15 mouse cellular contexts compared by ENCODE assay signal in the genomic region with DNA sequence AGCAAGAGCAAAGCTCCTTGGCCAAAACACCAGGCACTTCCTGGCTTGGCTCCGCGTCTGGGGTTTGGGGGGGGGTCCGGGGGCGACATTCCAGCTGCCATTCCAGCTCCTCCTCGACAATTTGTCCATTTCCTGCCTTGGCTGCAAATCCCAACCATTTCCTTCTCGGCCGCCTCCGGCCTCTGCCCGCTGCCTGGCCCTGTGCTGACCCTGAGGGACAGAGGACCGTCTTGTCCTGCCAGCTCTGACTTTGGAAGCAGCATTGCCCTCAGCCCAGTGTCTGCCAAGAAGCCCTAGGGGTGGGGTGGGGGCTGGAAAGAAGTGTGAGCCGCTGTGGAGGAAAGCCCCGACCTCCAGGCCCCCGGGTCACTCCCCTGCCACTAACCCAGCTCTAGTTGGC. TPM values are rescaled to one million over a fixed set of nuclear protein-coding genes. Genes with fewer than 3 reads are reported as not detected.
DNase-seq lines count a peak whose midpoint lies in the region; ATAC-seq and TF ChIP-seq lines count a peak whose summit lies in the region.
"Had no signal": no experiment of that assay in that cellular context is flagged by ENCODE, and none has a peak within 500 bp of the region (broad histone marks: within the 10 kb centered on the region; RNA-seq: fewer than 3 reads in every experiment).

No protein-coding gene starts in this region.

- no peak overlapping the region for H3K4me2 ChIP-seq in lung, embryonic 14.5 days
- H3K4me2 ChIP-seq in stomach, postnatal 0 days (replicated peaks; ENCODE audit: low read depth): no peak overlapping the region
- H3K4me2 ChIP-seq: intestine, embryonic 15.5 days; limb, embryonic 15.5 days had no signal

- peaks cover 47% of the 10 kb centered on the region for H3K4me1 ChIP-seq in embryonic facial prominence, embryonic 10.5 days
- H3K4me1 ChIP-seq in lung, embryonic 14.5 days (ENCODE audit: insufficient read depth): peaks cover 32% of the 10 kb centered on the region
- peaks cover 11% of the 10 kb centered on the region for H3K4me1 ChIP-seq in stomach, postnatal 0 days (replicated peaks; ENCODE audit: control insufficient read depth, insufficient read depth)

- H3K9ac ChIP-seq in lung, embryonic 14.5 days: no peak overlapping the region
- H3K9ac ChIP-seq in stomach, postnatal 0 days (ENCODE audit: low read length): no peak overlapping the region
- H3K9ac ChIP-seq: intestine, embryonic 15.5 days; limb, embryonic 15.5 days had no signal

- H3K4me3 ChIP-seq in embryonic facial prominence, embryonic 10.5 days: 0 out of 2 replicates have a peak overlapping the region, but pooled peaks have one; percentile 5
- H3K4me3 ChIP-seq in lung, embryonic 14.5 days (ENCODE audit: low read depth, low read length): no peak overlapping the region
- no peak overlapping the region for H3K4me3 ChIP-seq in stomach, postnatal 0 days (ENCODE audit: low read depth, low read length)
- H3K4me3 ChIP-seq: intestine, embryonic 15.5 days; limb, embryonic 15.5 days; megakaryocyte, embryonic 14.5 days; myocyte had no signal

- TF ChIP-seq EP300 in stomach, postnatal 0 days (optimal IDR thresholded peaks at IDR 0.05): no peak

- no peak for ATAC-seq in lung, embryonic 14.5 days (ENCODE audit: insufficient read depth)
- no peak for ATAC-seq in stomach, postnatal 0 days (ENCODE audit: low FRiP score, low TSS enrichment)
- ATAC-seq: forebrain, embryonic 14.5 days; intestine, embryonic 15.5 days had no signal

- H3K36me3 ChIP-seq in embryonic facial prominence, embryonic 10.5 days (replicated peaks): no peaks in the 10 kb centered on the region
- H3K36me3 ChIP-seq in lung, embryonic 14.5 days (ENCODE audit: insufficient read depth): no peaks in the 10 kb centered on the region
- no peaks in the 10 kb centered on the region for H3K36me3 ChIP-seq in stomach, postnatal 0 days (ENCODE audit: control insufficient read depth, insufficient read depth, low read length)
- H3K36me3 ChIP-seq: intestine, embryonic 15.5 days; limb, embryonic 15.5 days had no signal

- DNase-seq in gastrocnemius, adult 18-20 months (ENCODE audit: low spot score): peak; percentile 40
- DNase-seq in gastrocnemius, postnatal 4 days (ENCODE audit: low spot score in 2 of 2): no peak
- peak; percentile 44 for DNase-seq in 3134 (ENCODE audit: extremely low read depth, insufficient read length, low spot score)
- peak; percentile 32 for DNase-seq in embryonic facial prominence, embryonic 10.5 days (ENCODE audit: low spot score)
- peak; percentile 59 for DNase-seq in lung, embryonic 14.5 days
- DNase-seq in spleen, adult 18-20 months: no peak
- DNase-seq in stomach, postnatal 0 days (ENCODE audit: low spot score): no peak
- DNase-seq in left cerebral cortex, adult 9 months (ENCODE audit: low spot score in 2 of 2): no peak
- DNase-seq: layer of hippocampus, postnatal 36 days had no signal

- WGBS in embryonic facial prominence, embryonic 10.5 days: 31% methylated on average over 13 of the region's 13 CpGs
- 40% methylated on average over 13 of the region's 13 CpGs for WGBS in lung, embryonic 14.5 days
- 53% methylated on average over 13 of the region's 13 CpGs for WGBS in stomach, postnatal 0 days

- H3K27me3 ChIP-seq in embryonic facial prominence, embryonic 10.5 days (replicated peaks; ENCODE audit: low read depth, poor library complexity, severe bottlenecking): 0 out of 2 replicates have a peak, but pooled peaks cover 4% of the 10 kb centered on the region
- no peaks in the 10 kb centered on the region for H3K27me3 ChIP-seq in lung, embryonic 14.5 days (ENCODE audit: insufficient read depth, low read length)
- H3K27me3 ChIP-seq in stomach, postnatal 0 days (ENCODE audit: control insufficient read depth, insufficient read depth, low read length): no peaks in the 10 kb centered on the region
- H3K27me3 ChIP-seq: intestine, embryonic 15.5 days had no signal

- no peak for TF ChIP-seq CTCF in lung, embryonic 14.5 days (IDR thresholded peaks at IDR 0.05; ENCODE audit: low read depth)
- TF ChIP-seq CTCF in stomach, postnatal 0 days (IDR thresholded peaks at IDR 0.05; ENCODE audit: low read depth): no peak

- H3K9me3 ChIP-seq in embryonic facial prominence, embryonic 10.5 days: no peaks in the 10 kb centered on the region
- no peaks in the 10 kb centered on the region for H3K9me3 ChIP-seq in lung, embryonic 14.5 days (ENCODE audit: low read depth, low read length)
- H3K9me3 ChIP-seq in stomach, postnatal 0 days (ENCODE audit: control insufficient read depth, low read length): no peaks in the 10 kb centered on the region
- H3K9me3 ChIP-seq: intestine, embryonic 15.5 days; limb, embryonic 15.5 days; megakaryocyte, embryonic 14.5 days had no signal

- peak overlapping the region; percentile 59 for H3K27ac ChIP-seq in embryonic facial prominence, embryonic 10.5 days (replicated peaks)
- peak overlapping the region; percentile 33; the same call in 1 of the 2 replicates for H3K27ac ChIP-seq in lung, embryonic 14.5 days (ENCODE audit: low read depth)
- H3K27ac ChIP-seq in stomach, postnatal 0 days (replicated peaks): no peak overlapping the region
- H3K27ac ChIP-seq: intestine, embryonic 15.5 days had no signal

RNA-seq across cellular contexts. Expression of gene Pdgfa, which starts 44.2 kb away (rescaled TPM):
- total RNA-seq in gastrocnemius, adult 18-20 months (2021): 10 to 100 TPM; 18.8 to 22.9 TPM
- 10 to 100 TPM; 39.3 to 39.7 TPM for total RNA-seq in gastrocnemius, postnatal 4 days (2021)
- polyA plus RNA-seq in embryonic facial prominence, embryonic 10.5 days (2016; fragmentation: Nextera tagmentation; extraction: Ambion mirVana): 30.8 and 33.5 TPM in 2 replicates
- 40.9 and 46.0 TPM in 2 replicates for polyA plus RNA-seq in lung, embryonic 14.5 days (2014; fragmentation: Nextera tagmentation; extraction: Ambion mirVana)
- polyA plus RNA-seq in stomach, postnatal 0 days (2015; fragmentation: Nextera tagmentation; extraction: Ambion mirVana): 56.5 and 60.4 TPM in 2 replicates
- total RNA-seq: granulocyte monocyte progenitor cell, adult 5-6 weeks had no signal

Comparison
In these comparisons a context has a peak if more than half of its experiments do, and no peak if none do; other contexts are left out.
1. DNase-seq: peak in gastrocnemius, adult 18-20 months (single experiment), 3134 (single experiment), embryonic facial prominence, embryonic 10.5 days (single experiment) and lung, embryonic 14.5 days (single experiment); none in gastrocnemius, postnatal 4 days (0 of 2), spleen, adult 18-20 months (0 of 2), stomach, postnatal 0 days (single experiment) and left cerebral cortex, adult 9 months (0 of 2).